Mouse (Mus musculus): ENCODE measurements at regions not wholly inside any gene's neighbourhood (a gene's known extent, or its start where the extent isn't known, plus 50 kb on each side); places are given as distances from the start of the nearest gene placed in this dataset.

DNA sequence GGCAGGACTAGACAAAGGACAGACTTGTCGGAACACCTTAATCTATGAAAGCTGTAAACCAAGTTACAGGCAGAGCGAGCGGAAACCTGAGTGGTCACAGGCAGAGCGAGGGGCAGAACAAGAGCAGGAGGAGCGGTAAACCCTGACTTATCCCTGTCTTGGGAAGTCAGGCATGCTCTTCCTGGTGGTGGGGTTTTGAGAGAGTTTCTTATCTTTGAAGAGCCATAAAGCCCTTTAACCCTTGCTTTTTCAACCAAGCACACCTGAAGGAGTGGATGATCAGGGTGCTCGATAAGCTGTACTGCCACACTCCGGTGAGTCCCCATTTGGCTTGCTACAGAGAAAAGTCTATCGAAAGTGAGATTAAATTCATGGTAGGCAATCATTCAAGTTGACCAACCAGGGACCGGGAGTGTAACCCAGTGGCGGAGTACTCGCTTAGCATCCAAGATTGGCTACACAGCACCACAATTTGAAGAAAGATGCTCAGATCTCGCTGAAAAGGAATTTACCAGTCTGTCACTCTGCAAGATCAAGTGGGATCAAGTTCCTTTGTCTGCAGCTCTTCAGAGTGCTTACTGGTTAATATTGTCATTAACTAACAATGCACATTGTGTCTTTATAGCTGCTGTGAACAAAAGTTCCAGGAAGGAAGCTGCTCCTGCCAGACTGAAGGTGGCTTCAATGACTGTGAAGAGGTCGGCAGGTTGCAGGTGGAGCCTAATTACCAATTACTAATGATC is 90.8 kb upstream of the Nebl start:
- TF ChIP-seq JUND (conservative IDR thresholded peaks at IDR 0.05; ENCODE audit: low read depth, low read length) (no peak), POLR2A (IDR thresholded peaks at IDR 0.05; ENCODE audit: low read depth, low read length) (no peak)
